Mouse (Mus musculus): Measurements from ENCODE around the gene Neurl1a. TPM values are rescaled to one million over a fixed set of nuclear protein-coding genes. Genes with fewer than 3 reads are reported as not detected.
"Not testable (repeated sequence)": the region's sequence is repeated elsewhere in the genome, so short reads cannot be mapped to it uniquely, and the experiment has no call there.

Gene Neurl1a
- polyA plus RNA-seq, 1 experiment from 2014 or later = 5.0 TPM

DNA sequence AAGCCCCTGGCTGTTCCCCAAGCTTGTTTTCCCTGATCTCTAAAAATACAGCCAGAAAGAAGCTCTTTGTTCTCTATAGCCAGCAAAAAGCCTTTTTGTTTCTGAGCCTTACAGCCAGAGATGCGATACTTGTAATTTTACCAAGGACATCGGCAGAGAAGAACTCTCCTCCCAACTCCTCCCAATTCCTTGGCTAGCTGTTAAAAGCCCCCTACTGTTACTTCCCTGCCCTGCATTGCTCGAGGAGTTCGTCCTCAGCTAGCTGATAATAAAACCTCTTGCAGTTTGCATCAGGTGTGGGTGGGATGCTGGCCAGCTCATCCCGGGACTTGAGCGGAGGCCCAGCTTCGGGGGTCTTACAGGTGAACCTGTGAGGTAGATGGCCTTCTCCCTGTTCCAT, 39.0 kb upstream of the Neurl1a start:
- not testable (repeated sequence) for ATAC-seq (ENCODE audit: insufficient read depth, low FRiP score, low TSS enrichment); H3K27ac ChIP-seq (ENCODE audit: low read depth, low read length); H3K36me3 ChIP-seq (ENCODE audit: control insufficient read depth, insufficient read depth, low read length); H3K4me3 ChIP-seq (ENCODE audit: low read depth, low read length); H3K9me3 ChIP-seq (ENCODE audit: control insufficient read depth, low read length); H3K9ac ChIP-seq (ENCODE audit: low read length); H3K4me2 ChIP-seq (ENCODE audit: low read depth); H3K27me3 ChIP-seq (ENCODE audit: control insufficient read depth, insufficient read depth, low read length); H3K4me1 ChIP-seq (ENCODE audit: control insufficient read depth, insufficient read depth, low read length); DNase-seq (ENCODE audit: low spot score)
- 35% methylated on average over 7 of the region's 7 CpGs for WGBS

DNA sequence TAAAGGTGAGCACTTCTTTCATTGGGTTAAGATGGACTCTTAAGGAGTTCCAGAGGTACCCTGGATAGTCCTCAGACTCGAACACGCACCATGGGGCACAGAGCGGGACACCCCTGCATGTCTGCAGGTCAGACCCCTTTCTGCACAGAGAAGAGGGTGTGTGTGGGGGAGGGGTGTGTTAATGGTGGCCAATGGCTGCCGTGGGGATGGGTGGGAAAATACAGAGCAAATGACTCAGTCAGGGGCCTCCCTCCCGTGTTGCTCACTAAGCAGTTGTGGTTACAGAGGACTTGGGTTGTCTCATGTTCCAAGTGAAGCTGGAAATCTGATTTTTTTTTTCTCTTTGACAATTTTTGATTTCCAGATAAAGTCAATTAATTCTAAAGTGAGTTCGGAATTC, 36.2 kb upstream of the Neurl1a start:
- 81% methylated on average over 6 of the region's 6 CpGs for WGBS
- H3K9ac ChIP-seq (ENCODE audit: low read length) = no peak overlapping the region
- no peak overlapping the region for H3K27ac ChIP-seq (ENCODE audit: low read depth, low read length)
- H3K36me3 ChIP-seq (ENCODE audit: control insufficient read depth, insufficient read depth, low read length) = no peaks in the 10 kb centered on the region
- no peak for DNase-seq (ENCODE audit: low spot score)
- no peaks in the 10 kb centered on the region for H3K9me3 ChIP-seq (ENCODE audit: control insufficient read depth, low read length)
- ATAC-seq (ENCODE audit: insufficient read depth, low FRiP score, low TSS enrichment) = no peak
- H3K4me2 ChIP-seq (ENCODE audit: low read depth) = no peak overlapping the region
- no peaks in the 10 kb centered on the region for H3K27me3 ChIP-seq (ENCODE audit: control insufficient read depth, insufficient read depth, low read length)
- no peak overlapping the region for H3K4me3 ChIP-seq (ENCODE audit: low read depth, low read length)
- H3K4me1 ChIP-seq (ENCODE audit: control insufficient read depth, insufficient read depth, low read length) = peaks cover 4% of the 10 kb centered on the region; the same call in 1 of the 2 replicates

DNA sequence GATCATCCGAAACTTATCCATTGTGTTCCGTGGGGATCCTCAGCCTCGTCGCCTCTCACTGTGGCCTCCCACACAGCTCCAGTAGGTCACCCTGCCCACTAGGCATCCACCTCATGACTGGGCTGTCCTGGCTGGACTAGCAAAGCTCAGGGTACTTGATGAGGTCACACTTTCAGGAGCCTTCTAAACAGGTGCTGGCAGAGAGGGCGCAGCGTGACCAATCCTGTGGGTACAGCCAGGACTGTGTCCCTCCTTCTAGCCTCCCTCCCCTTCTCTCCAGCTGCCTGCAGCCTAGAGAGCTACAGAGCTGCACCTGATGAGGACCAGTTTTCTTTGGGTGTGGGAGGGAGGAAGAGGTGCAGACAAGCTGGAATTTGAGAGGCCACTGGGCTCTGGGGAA, 34.5 kb upstream of the Neurl1a start, which contains the start of gene Calhm1:
TSS of gene Calhm1 (minus strand) at position 101 of the 400 bp plus-strand sequence.
- Histone ChIP-seq H3K4me3 (ENCODE audit: low read depth, low read length) (no peak within 1 kb of the TSS), H3K4me2 (ENCODE audit: low read depth) (no peak within 1 kb of the TSS), H3K9me3 (ENCODE audit: control insufficient read depth, low read length) (no peaks in the 10 kb centered on the region), H3K27me3 (ENCODE audit: control insufficient read depth, insufficient read depth, low read length) (no peaks in the 10 kb centered on the region), H3K36me3 (ENCODE audit: control insufficient read depth, insufficient read depth, low read length) (no peaks in the 10 kb centered on the region), H3K27ac (ENCODE audit: low read depth, low read length) (no peak within 1 kb of the TSS), H3K4me1 (ENCODE audit: control insufficient read depth, insufficient read depth, low read length) (no peaks in the 10 kb centered on the region), H3K9ac (ENCODE audit: low read length) (no peak within 1 kb of the TSS)
- no peak for ATAC-seq (ENCODE audit: insufficient read depth, low FRiP score, low TSS enrichment)
- DNase-seq (ENCODE audit: low spot score) = no peak
- WGBS = 92% methylated on average over 6 of the region's 6 CpGs

DNA sequence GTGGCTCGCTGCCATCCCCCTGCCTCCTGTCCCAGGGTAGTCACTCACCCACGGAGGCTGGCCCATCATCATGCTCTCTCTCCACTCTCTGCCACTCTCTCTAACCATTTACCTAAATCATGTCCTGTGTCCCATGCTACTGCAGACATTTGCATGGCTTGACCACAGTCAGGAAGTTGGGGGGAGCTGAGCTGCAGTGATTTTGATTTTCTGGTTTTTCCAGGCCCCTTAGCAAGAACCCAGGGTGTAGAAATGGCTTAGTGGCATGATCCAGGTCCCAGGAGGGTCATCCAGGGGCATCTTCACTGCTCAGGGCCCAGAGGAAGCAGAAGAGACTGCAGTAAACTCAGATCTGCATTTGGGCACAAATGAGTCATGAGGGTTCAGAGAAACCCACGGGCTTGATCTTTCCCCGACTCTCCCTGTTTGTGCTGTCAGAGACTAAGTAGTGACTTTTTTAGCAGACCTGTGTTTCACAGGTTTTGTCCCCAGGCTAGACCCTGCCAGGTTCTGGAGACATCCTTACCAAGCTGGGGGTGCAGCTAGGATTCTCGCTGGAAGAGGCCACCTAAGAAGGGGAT, 30.3 kb upstream of the Neurl1a start:
- no peak for DNase-seq (ENCODE audit: low spot score)
- Histone ChIP-seq H3K27ac (ENCODE audit: low read depth, low read length) (no peak overlapping the region), H3K36me3 (ENCODE audit: control insufficient read depth, insufficient read depth, low read length) (no peaks in the 10 kb centered on the region), H3K9ac (ENCODE audit: low read length) (no peak overlapping the region), H3K4me3 (ENCODE audit: low read depth, low read length) (no peak overlapping the region), H3K27me3 (ENCODE audit: control insufficient read depth, insufficient read depth, low read length) (peaks cover 8% of the 10 kb centered on the region; the same call in 1 of the 2 replicates), H3K9me3 (ENCODE audit: control insufficient read depth, low read length) (no peaks in the 10 kb centered on the region), H3K4me1 (ENCODE audit: control insufficient read depth, insufficient read depth, low read length) (no peaks in the 10 kb centered on the region), H3K4me2 (ENCODE audit: low read depth) (no peak overlapping the region)
- no peak for ATAC-seq (ENCODE audit: insufficient read depth, low FRiP score, low TSS enrichment)
- 79% methylated on average over 5 of the region's 5 CpGs for WGBS

DNA sequence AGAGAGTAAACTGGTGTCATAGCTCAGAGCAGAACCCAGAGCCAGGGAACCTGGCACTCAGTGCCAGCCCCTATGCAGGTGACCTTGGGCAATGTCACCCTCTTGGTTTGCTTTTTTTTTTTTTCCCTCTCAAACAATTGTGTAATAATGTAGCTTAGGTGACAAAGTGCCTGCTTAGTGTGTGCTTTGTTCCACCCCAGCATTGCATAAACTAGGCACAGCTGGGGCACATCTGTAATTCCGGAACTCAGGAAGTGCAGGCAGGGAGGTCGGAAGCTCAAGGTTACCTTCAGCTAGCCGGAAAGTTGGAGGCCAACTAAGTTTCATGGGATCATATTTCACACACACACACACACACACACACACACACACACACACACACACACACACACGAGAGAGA, 28.8 kb upstream of the Neurl1a start:
- ATAC-seq (ENCODE audit: insufficient read depth, low FRiP score, low TSS enrichment) = no peak
- Histone ChIP-seq H3K9me3 (ENCODE audit: control insufficient read depth, low read length) (no peaks in the 10 kb centered on the region), H3K4me2 (ENCODE audit: low read depth) (no peak overlapping the region), H3K4me1 (ENCODE audit: control insufficient read depth, insufficient read depth, low read length) (no peaks in the 10 kb centered on the region), H3K27me3 (ENCODE audit: control insufficient read depth, insufficient read depth, low read length) (peaks cover 8% of the 10 kb centered on the region; the same call in 1 of the 2 replicates), H3K36me3 (ENCODE audit: control insufficient read depth, insufficient read depth, low read length) (no peaks in the 10 kb centered on the region), H3K9ac (ENCODE audit: low read length) (no peak overlapping the region), H3K27ac (ENCODE audit: low read depth, low read length) (no peak overlapping the region), H3K4me3 (ENCODE audit: low read depth, low read length) (no peak overlapping the region)
- no peak for DNase-seq (ENCODE audit: low spot score)
- 55% methylated on average over 4 of the region's 4 CpGs for WGBS

DNA sequence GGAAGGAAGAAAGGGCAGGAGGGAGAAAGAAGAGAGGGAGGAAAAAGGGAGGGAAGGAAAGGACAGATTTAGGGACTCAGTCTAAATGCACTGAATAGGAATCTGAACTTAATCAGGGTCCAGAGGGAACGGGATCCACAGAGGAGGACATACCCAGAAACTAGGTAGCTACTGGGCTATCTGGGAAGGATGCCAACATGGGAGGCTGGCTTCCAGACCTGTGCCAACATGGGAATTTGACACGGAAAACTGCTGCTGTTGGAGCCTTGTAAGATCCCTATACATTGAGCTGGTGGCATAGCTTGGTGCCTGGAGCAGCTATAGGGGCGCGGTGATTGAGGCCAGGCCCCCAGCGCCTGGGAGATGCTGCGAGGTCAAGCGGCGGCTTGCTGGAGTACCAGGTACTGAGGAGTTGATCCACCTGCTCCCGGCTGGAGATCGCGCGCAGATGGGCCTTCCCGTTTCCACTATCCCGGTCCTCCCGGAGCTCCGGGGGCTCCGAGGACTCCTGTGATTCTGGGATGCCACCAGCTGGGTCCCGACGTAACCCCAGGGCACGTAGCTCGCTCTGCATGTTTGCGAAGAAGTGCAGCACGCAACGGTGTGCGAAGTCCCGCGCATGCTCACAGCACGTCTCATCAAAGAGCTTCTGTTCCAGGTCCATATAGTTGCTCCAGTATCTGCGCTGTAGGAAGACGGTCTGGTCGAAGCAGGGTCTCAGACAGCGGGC, 27.1 kb upstream of the Neurl1a start:
- peak; percentile 26 for DNase-seq (ENCODE audit: low spot score)
- no peaks in the 10 kb centered on the region for H3K4me1 ChIP-seq (ENCODE audit: control insufficient read depth, insufficient read depth, low read length)

DNA sequence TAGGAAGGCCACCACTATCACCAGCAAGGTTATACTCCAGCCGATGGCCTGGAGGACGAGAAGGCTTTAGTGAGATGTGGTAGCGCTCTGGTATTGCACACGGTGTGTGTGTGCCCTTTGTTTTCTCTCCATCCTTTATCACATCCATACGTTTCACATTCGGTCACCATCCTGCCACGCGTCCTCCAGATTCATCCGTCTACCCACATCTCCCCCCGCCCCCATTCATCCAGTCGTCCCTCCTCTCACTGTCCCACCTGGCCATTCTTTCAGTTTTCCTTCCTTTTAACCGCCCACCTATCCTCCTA, 26.6 kb upstream of the Neurl1a start:
- DNase-seq (ENCODE audit: low spot score) = no peak

More for the DNA sequence above, 27.1 kb upstream of the Neurl1a start:
- 25% methylated on average over 32 of the region's 32 CpGs for WGBS
- peak overlapping the region; percentile 23 for H3K9ac ChIP-seq (ENCODE audit: low read length)
- H3K4me3 ChIP-seq (ENCODE audit: low read depth, low read length) = peak overlapping the region; percentile 29
- H3K27ac ChIP-seq (ENCODE audit: low read depth, low read length) = no peak overlapping the region
- H3K9me3 ChIP-seq (ENCODE audit: control insufficient read depth, low read length) = no peaks in the 10 kb centered on the region
- H3K36me3 ChIP-seq (ENCODE audit: control insufficient read depth, insufficient read depth, low read length) = no peaks in the 10 kb centered on the region
- ATAC-seq (ENCODE audit: insufficient read depth, low FRiP score, low TSS enrichment) = no peak
- H3K27me3 ChIP-seq (ENCODE audit: control insufficient read depth, insufficient read depth, low read length) = peaks cover 8% of the 10 kb centered on the region; the same call in 1 of the 2 replicates
- H3K4me2 ChIP-seq (ENCODE audit: low read depth) = peak overlapping the region; percentile 43

DNA sequence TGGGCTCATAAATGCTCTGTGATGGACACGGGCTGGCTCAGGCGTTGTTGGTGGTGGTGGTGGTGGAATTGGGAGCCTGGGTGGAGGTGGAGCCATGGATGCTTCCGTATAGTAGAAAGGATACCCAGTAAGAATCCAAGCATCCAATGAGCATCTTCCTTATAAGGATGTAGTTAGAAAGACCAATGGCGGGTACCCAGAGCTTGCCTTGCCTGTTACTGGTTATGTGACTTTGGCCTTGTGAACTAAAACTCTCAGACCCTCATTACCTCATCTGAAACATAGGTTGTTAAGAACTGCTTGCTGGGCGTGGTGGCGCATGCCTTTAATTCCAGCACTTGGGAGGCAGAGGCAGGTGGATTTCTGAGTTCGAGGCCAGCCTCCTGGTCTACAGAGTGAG, 24.9 kb upstream of the Neurl1a start:
- Histone ChIP-seq H3K27me3 (ENCODE audit: control insufficient read depth, insufficient read depth, low read length) (peaks cover 8% of the 10 kb centered on the region; the same call in 1 of the 2 replicates), H3K4me1 (ENCODE audit: control insufficient read depth, insufficient read depth, low read length) (no peaks in the 10 kb centered on the region), H3K4me3 (ENCODE audit: low read depth, low read length) (no peak overlapping the region), H3K27ac (ENCODE audit: low read depth, low read length) (no peak overlapping the region), H3K9ac (ENCODE audit: low read length) (no peak overlapping the region), H3K9me3 (ENCODE audit: control insufficient read depth, low read length) (no peaks in the 10 kb centered on the region), H3K36me3 (ENCODE audit: control insufficient read depth, insufficient read depth, low read length) (no peaks in the 10 kb centered on the region), H3K4me2 (ENCODE audit: low read depth) (no peak overlapping the region)
- no peak for ATAC-seq (ENCODE audit: insufficient read depth, low FRiP score, low TSS enrichment)
- WGBS = 84% methylated on average over 7 of the region's 7 CpGs
- DNase-seq (ENCODE audit: low spot score) = no peak

More for the DNA sequence above, 26.6 kb upstream of the Neurl1a start:
- H3K27me3 ChIP-seq (ENCODE audit: control insufficient read depth, insufficient read depth, low read length) = peaks cover 8% of the 10 kb centered on the region; the same call in 1 of the 2 replicates
- H3K4me1 ChIP-seq (ENCODE audit: control insufficient read depth, insufficient read depth, low read length) = no peaks in the 10 kb centered on the region
- H3K4me3 ChIP-seq (ENCODE audit: low read depth, low read length) = peak overlapping the region; percentile 29; the same call in 1 of the 2 replicates
- ATAC-seq (ENCODE audit: insufficient read depth, low FRiP score, low TSS enrichment) = no peak
- no peaks in the 10 kb centered on the region for H3K9me3 ChIP-seq (ENCODE audit: control insufficient read depth, low read length)
- peak overlapping the region; percentile 43 for H3K4me2 ChIP-seq (ENCODE audit: low read depth)
- no peaks in the 10 kb centered on the region for H3K36me3 ChIP-seq (ENCODE audit: control insufficient read depth, insufficient read depth, low read length)
- peak overlapping the region; percentile 23; the same call in 1 of the 2 replicates for H3K9ac ChIP-seq (ENCODE audit: low read length)
- no peak overlapping the region for H3K27ac ChIP-seq (ENCODE audit: low read depth, low read length)
- WGBS = 70% methylated on average over 12 of the region's 12 CpGs

DNA sequence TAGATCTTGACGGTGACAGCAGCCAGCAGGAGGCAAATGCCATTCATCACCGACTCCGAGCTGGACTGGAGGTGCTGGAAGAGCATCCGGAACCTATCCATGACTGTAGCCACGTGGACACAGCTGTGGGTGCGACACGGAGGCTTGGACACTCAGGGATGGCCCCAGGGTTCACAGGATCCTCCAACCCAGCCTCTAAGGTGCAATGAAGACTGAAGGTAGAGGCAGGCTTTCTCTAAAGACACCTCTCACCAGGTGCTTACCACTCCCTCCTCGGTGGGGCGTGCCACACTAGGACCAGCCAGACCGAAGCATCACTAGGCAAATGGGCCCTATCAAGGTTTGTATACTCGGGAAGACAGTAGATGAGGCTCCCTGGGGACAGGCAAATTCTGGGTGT, 21.0 kb upstream of the Neurl1a start, which contains the start of gene Calhm3:
TSS of gene Calhm3 (minus strand) at position 101 of the 400 bp plus-strand sequence.
- no peaks in the 10 kb centered on the region for H3K36me3 ChIP-seq (ENCODE audit: control insufficient read depth, insufficient read depth, low read length)
- no peaks in the 10 kb centered on the region for H3K4me1 ChIP-seq (ENCODE audit: control insufficient read depth, insufficient read depth, low read length)
- H3K4me2 ChIP-seq (ENCODE audit: low read depth) = no peak within 1 kb of the TSS
- 80% methylated on average over 11 of the region's 11 CpGs for WGBS
- H3K9ac ChIP-seq (ENCODE audit: low read length) = no peak within 1 kb of the TSS
- ATAC-seq (ENCODE audit: insufficient read depth, low FRiP score, low TSS enrichment) (no peak), DNase-seq (ENCODE audit: low spot score) (no peak)
- no peaks in the 10 kb centered on the region for H3K27me3 ChIP-seq (ENCODE audit: control insufficient read depth, insufficient read depth, low read length)
- H3K27ac ChIP-seq (ENCODE audit: low read depth, low read length) = no peak within 1 kb of the TSS
- no peak within 1 kb of the TSS for H3K4me3 ChIP-seq (ENCODE audit: low read depth, low read length)
- H3K9me3 ChIP-seq (ENCODE audit: control insufficient read depth, low read length) = no peaks in the 10 kb centered on the region
